ENCODE assay signal across 15 mouse cellular contexts in the genomic region with DNA sequence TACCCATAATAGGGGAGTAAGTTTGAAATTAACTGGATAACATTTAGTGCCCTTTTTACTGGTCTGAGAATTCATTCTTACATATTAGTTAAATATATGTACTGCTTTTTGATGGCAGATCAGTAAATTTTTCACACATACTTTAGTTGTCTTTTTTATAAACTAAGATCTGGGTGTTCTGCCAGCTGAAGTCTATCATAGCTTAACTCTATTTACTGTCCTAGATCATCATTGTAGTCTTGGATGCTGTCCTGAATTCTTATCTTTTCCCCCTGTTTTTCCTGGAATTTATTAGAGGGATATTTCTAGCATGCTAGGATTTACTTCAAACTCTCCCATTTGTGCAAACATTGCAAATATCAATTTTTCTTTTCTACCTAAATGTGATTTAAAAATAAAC.
"Had no signal": no experiment of that assay in that cellular context is flagged by ENCODE, and none has a peak within 500 bp of the region (broad histone marks: within the 10 kb centered on the region; RNA-seq: fewer than 3 reads in every experiment).

No protein-coding gene starts in this region.

- H3K36me3 ChIP-seq: neural tube, embryonic 15.5 days; stomach, embryonic 15.5 days had no signal

- H3K4me2 ChIP-seq: neural tube, embryonic 15.5 days; stomach, embryonic 15.5 days had no signal

- H3K4me1 ChIP-seq: neural tube, embryonic 15.5 days; stomach, embryonic 15.5 days had no signal

- H3K27me3 ChIP-seq: neural tube, embryonic 15.5 days; stomach, embryonic 15.5 days had no signal

- H3K27ac ChIP-seq: neural tube, embryonic 15.5 days; stomach, embryonic 15.5 days; stomach, postnatal 0 days had no signal

- H3K9ac ChIP-seq: neural tube, embryonic 15.5 days; stomach, embryonic 15.5 days had no signal

- H3K4me3 ChIP-seq: neural tube, embryonic 15.5 days; stomach, embryonic 15.5 days had no signal

- DNase-seq: retina, postnatal 1 day; right cerebral cortex, adult 18-20 months; right cerebral cortex, postnatal 14 days; right cerebral cortex, postnatal 25 days; right cerebral cortex, postnatal 4 days; spleen, adult 18-20 months; thymus, adult 18-20 months; thymus, adult 2 months; thymus, postnatal 14 days; thymus, postnatal 25 days; thymus, postnatal 36 days; thymus, postnatal 4 days had no signal

- H3K9me3 ChIP-seq: neural tube, embryonic 15.5 days; stomach, embryonic 15.5 days had no signal
